In the genomic region with DNA sequence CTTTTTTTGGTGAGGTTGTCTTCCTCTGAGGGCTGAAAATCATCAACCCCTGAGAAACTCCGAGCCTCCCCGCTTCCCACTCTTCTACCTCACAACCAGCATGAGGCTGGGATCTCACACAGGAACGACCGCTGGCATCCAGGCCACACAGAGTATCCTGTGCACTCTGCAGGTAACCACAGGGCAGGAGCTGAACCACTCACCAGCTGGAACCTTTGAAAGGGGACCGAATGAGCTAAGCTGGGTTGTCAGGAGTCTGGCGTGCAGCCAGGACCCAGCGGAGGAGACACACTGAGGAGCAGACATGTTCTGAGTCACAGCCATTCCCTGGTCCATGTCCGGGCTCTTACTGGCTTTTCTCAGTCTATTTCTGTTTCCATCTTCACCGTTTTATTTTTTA, we compare ENCODE assay signal across 8 mouse cellular contexts. TPM values are rescaled to one million over a fixed set of nuclear protein-coding genes. Genes with fewer than 3 reads are reported as not detected.
A peak's percentile ranks its signal among the peaks of the same experiment; 100 is the strongest.
DNase-seq lines count a peak whose midpoint lies in the region; ATAC-seq and TF ChIP-seq lines count a peak whose summit lies in the region.

No protein-coding gene starts in this region.

- H3K36me3 ChIP-seq in lung, postnatal 0 days (ENCODE audit: insufficient read depth, low read length): no peaks in the 10 kb centered on the region
- no peaks in the 10 kb centered on the region for H3K36me3 ChIP-seq in liver, embryonic 11.5 days (ENCODE audit: control insufficient read depth, insufficient read depth, low read length)

- H3K9ac ChIP-seq in lung, postnatal 0 days (replicated peaks; ENCODE audit: low read depth): no peak overlapping the region
- H3K9ac ChIP-seq in liver, embryonic 11.5 days (ENCODE audit: low read depth, low read length): no peak overlapping the region

- no peak for TF ChIP-seq CTCF in lung, postnatal 0 days (IDR thresholded peaks at IDR 0.05)

- H3K4me2 ChIP-seq in lung, postnatal 0 days (replicated peaks; ENCODE audit: low read depth, low read length): no peak overlapping the region
- H3K4me2 ChIP-seq in liver, embryonic 11.5 days: no peak overlapping the region

- peak; percentile 76 to 83 for DNase-seq in adrenal gland, adult (ENCODE audit: inconsistent age in 2 of 2, low spot score in 1 of 2)
- DNase-seq in adrenal gland, adult 8-10 months: no peak
- DNase-seq in lung, postnatal 0 days (ENCODE audit: low spot score): peak; percentile 28
- no peak for DNase-seq in lung, postnatal 36 days
- peak; percentile 51 to 61 for DNase-seq in frontal cortex, postnatal 14 days (ENCODE audit: low spot score in 2 of 2)
- DNase-seq in left cerebral cortex, postnatal 25 days (ENCODE audit: low spot score in 2 of 2): peak; percentile 64 to 82
- no peak for DNase-seq in spleen, postnatal 10 days (ENCODE audit: low spot score in 2 of 2)
- DNase-seq in liver, embryonic 11.5 days (ENCODE audit: low spot score): no peak

- no peak for TF ChIP-seq EP300 in lung, postnatal 0 days (IDR thresholded peaks at IDR 0.05)

- intact Hi-C loops in left cerebral cortex, postnatal 25 days (cut with DNase I): loop anchor here (1.0 kb wide), 1 partner anchor 60 kb away; no protein-coding TSS in a partner anchor

- no peaks in the 10 kb centered on the region for H3K27me3 ChIP-seq in lung, postnatal 0 days (replicated peaks; ENCODE audit: insufficient read depth, low read length)
- H3K27me3 ChIP-seq in liver, embryonic 11.5 days (replicated peaks; ENCODE audit: control insufficient read depth, insufficient read depth, low read length): no peaks in the 10 kb centered on the region

- H3K4me3 ChIP-seq in lung, postnatal 0 days (ENCODE audit: low read depth, low read length): no peak overlapping the region
- no peak overlapping the region for H3K4me3 ChIP-seq in liver, embryonic 11.5 days (ENCODE audit: low read depth, low read length)

- H3K9me3 ChIP-seq in lung, postnatal 0 days (ENCODE audit: low read length): no peaks in the 10 kb centered on the region
- H3K9me3 ChIP-seq in liver, embryonic 11.5 days (ENCODE audit: control insufficient read depth, low read length): no peaks in the 10 kb centered on the region

- no peaks in the 10 kb centered on the region for H3K4me1 ChIP-seq in lung, postnatal 0 days (ENCODE audit: insufficient read depth, low read depth, low read length)
- no peaks in the 10 kb centered on the region for H3K4me1 ChIP-seq in liver, embryonic 11.5 days (replicated peaks; ENCODE audit: control insufficient read depth, insufficient read depth, low read length)

- WGBS in lung, postnatal 0 days: 57% methylated on average over 9 of the region's 9 CpGs
- WGBS in liver, embryonic 11.5 days: 78% methylated on average over 9 of the region's 9 CpGs

- ATAC-seq in lung, postnatal 0 days: no peak
- no peak for ATAC-seq in liver, embryonic 11.5 days (replicated peaks; ENCODE audit: low FRiP score)

- H3K27ac ChIP-seq in lung, postnatal 0 days (ENCODE audit: low read length): no peak overlapping the region
- no peak overlapping the region for H3K27ac ChIP-seq in liver, embryonic 11.5 days (ENCODE audit: low read depth, low read length)

RNA-seq across cellular contexts. Expression of a gene that starts 38.9 kb away (rescaled TPM):
- total RNA-seq in adrenal gland, adult 8-10 months (2022): 1,000 to 10,000 TPM; 2,246 to 2,701 (median 2,550) TPM
- polyA plus RNA-seq in lung, postnatal 0 days (2015; fragmentation: Nextera tagmentation; extraction: Ambion mirVana): 0.49 and 0.54 TPM in 2 replicates
- total RNA-seq in left cerebral cortex, postnatal 25 days (2021): 100 to 1,000 TPM; 177 to 186 TPM
- polyA plus RNA-seq in liver, embryonic 11.5 days (2014; fragmentation: Nextera tagmentation; extraction: Ambion mirVana): 0.88 and 1.5 TPM in 2 replicates

Comparison
In these comparisons a context has a peak if more than half of its experiments do, and no peak if none do; other contexts are left out.
1. DNase-seq: peak in adrenal gland, adult (2 of 2), lung, postnatal 0 days (single experiment), frontal cortex, postnatal 14 days (2 of 2) and left cerebral cortex, postnatal 25 days (2 of 2); none in adrenal gland, adult 8-10 months (single experiment), lung, postnatal 36 days (single experiment), spleen, postnatal 10 days (0 of 2) and liver, embryonic 11.5 days (single experiment).
2. RNA of a gene that starts 38.9 kb away (total RNA-seq): 2,246 to 2,701 TPM in adrenal gland, adult 8-10 months; 177 to 186 TPM in left cerebral cortex, postnatal 25 days; every median in the first group is over 10 times any median in the second.